21 mouse cellular contexts compared by ENCODE assay signal in the genomic region with DNA sequence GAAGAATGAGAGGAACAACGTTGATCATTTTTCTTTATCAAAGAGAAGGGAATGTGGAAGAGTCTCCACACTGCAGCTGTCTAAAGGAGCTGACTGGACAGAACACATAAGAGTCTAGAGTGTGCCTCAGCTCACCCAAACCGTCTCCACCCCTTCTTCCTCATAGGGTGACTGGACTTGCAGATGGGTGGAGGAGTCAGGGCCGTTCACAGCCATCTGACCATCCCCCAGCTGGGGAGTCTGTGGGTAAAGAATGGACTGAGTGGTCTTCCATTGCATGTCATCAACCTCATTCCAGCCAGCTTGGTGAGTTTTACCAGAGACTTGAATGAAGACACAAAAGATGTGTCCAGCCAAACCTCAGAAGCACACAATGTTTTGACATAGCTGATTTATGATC.
DNase-seq lines count a peak whose midpoint lies in the region; ATAC-seq lines count a peak whose summit lies in the region.
"Had no signal": no experiment of that assay in that cellular context is flagged by ENCODE, and none has a peak within 500 bp of the region (broad histone marks: within the 10 kb centered on the region; RNA-seq: fewer than 3 reads in every experiment).

No protein-coding gene starts in this region.

- ATAC-seq in midbrain, embryonic 15.5 days (replicated peaks), result no peak
- ATAC-seq: forebrain, embryonic 13.5 days; forebrain, embryonic 15.5 days had no signal

- no peaks in the 10 kb centered on the region for H3K27me3 ChIP-seq in heart, embryonic 10.5 days (ENCODE audit: insufficient read depth, poor library complexity, severe bottlenecking)
- H3K27me3 ChIP-seq in midbrain, embryonic 10.5 days (ENCODE audit: low read depth, poor library complexity, severe bottlenecking), result no peaks in the 10 kb centered on the region
- no peaks in the 10 kb centered on the region for H3K27me3 ChIP-seq in midbrain, embryonic 15.5 days (replicated peaks)
- H3K27me3 ChIP-seq: embryonic facial prominence, embryonic 12.5 days; forebrain, embryonic 13.5 days; forebrain, embryonic 15.5 days had no signal

- 41% methylated on average over 3 of the region's 3 CpGs for WGBS in heart, embryonic 10.5 days
- WGBS in midbrain, embryonic 10.5 days, result 77% methylated on average over 3 of the region's 3 CpGs
- WGBS in midbrain, embryonic 15.5 days, result 74% methylated on average over 3 of the region's 3 CpGs

- DNase-seq in heart, embryonic 10.5 days (ENCODE audit: low spot score), result peak; percentile 61
- DNase-seq in heart, postnatal 14 days, result no peak
- peak; percentile 10 for DNase-seq in midbrain, embryonic 10.5 days (ENCODE audit: low spot score)
- peak; percentile 1 for DNase-seq in urinary bladder, postnatal 14 days (ENCODE audit: low spot score)
- no peak for DNase-seq in urinary bladder, adult 2 months (ENCODE audit: low spot score)
- peak; percentile 28 for DNase-seq in yolk sac, embryonic 10.5 days (ENCODE audit: low spot score)
- no peak for DNase-seq in left cerebral cortex, adult 9 months (ENCODE audit: low spot score in 2 of 2)
- DNase-seq: adrenal gland, adult 2 months; adrenal gland, postnatal 10 days; adrenal gland, postnatal 25 days; cerebellum, adult 11 months; cerebellum, adult 18-20 months; cerebellum, adult 8-10 months; cerebellum, adult 9-11 months; cerebellum, postnatal 14 days; cerebellum, postnatal 36 days; embryo, embryonic 11 days had no signal

- intact Hi-C loops in heart, postnatal 14 days (cut with DNase I), result no loop called here

- H3K4me3 ChIP-seq in heart, embryonic 10.5 days, result no peak overlapping the region
- no peak overlapping the region for H3K4me3 ChIP-seq in midbrain, embryonic 10.5 days
- no peak overlapping the region for H3K4me3 ChIP-seq in midbrain, embryonic 15.5 days
- H3K4me3 ChIP-seq: embryonic facial prominence, embryonic 12.5 days; forebrain, embryonic 13.5 days; forebrain, embryonic 15.5 days had no signal

- H3K9ac ChIP-seq in midbrain, embryonic 15.5 days, result no peak overlapping the region
- H3K9ac ChIP-seq: embryonic facial prominence, embryonic 12.5 days; forebrain, embryonic 13.5 days; forebrain, embryonic 15.5 days had no signal

- H3K4me2 ChIP-seq in midbrain, embryonic 15.5 days, result no peak overlapping the region
- H3K4me2 ChIP-seq: embryonic facial prominence, embryonic 12.5 days; forebrain, embryonic 13.5 days; forebrain, embryonic 15.5 days had no signal

- no peaks in the 10 kb centered on the region for H3K36me3 ChIP-seq in heart, embryonic 10.5 days
- no peaks in the 10 kb centered on the region for H3K36me3 ChIP-seq in midbrain, embryonic 10.5 days
- H3K36me3 ChIP-seq in midbrain, embryonic 15.5 days (replicated peaks), result no peaks in the 10 kb centered on the region
- H3K36me3 ChIP-seq: embryonic facial prominence, embryonic 12.5 days; forebrain, embryonic 15.5 days had no signal

- peaks cover 4% of the 10 kb centered on the region; the same call in 1 of the 2 replicates for H3K4me1 ChIP-seq in heart, embryonic 10.5 days
- H3K4me1 ChIP-seq in midbrain, embryonic 10.5 days, result peaks cover 14% of the 10 kb centered on the region
- H3K4me1 ChIP-seq in midbrain, embryonic 15.5 days, result no peaks in the 10 kb centered on the region
- H3K4me1 ChIP-seq: embryonic facial prominence, embryonic 12.5 days; forebrain, embryonic 13.5 days had no signal

- H3K27ac ChIP-seq in heart, embryonic 10.5 days, result no peak overlapping the region
- H3K27ac ChIP-seq in midbrain, embryonic 10.5 days (replicated peaks), result peak overlapping the region; percentile 46
- H3K27ac ChIP-seq in midbrain, embryonic 15.5 days, result no peak overlapping the region
- H3K27ac ChIP-seq: embryonic facial prominence, embryonic 12.5 days; forebrain, embryonic 13.5 days; forebrain, embryonic 15.5 days had no signal

- no peaks in the 10 kb centered on the region for H3K9me3 ChIP-seq in heart, embryonic 10.5 days
- H3K9me3 ChIP-seq in midbrain, embryonic 10.5 days (replicated peaks), result no peaks in the 10 kb centered on the region
- no peaks in the 10 kb centered on the region for H3K9me3 ChIP-seq in midbrain, embryonic 15.5 days
- H3K9me3 ChIP-seq: embryonic facial prominence, embryonic 12.5 days; forebrain, embryonic 13.5 days; forebrain, embryonic 15.5 days had no signal

Comparison
In these comparisons a context has a peak if more than half of its experiments do, and no peak if none do; other contexts are left out.
1. DNase-seq: peak in heart, embryonic 10.5 days (single experiment), midbrain, embryonic 10.5 days (single experiment), urinary bladder, postnatal 14 days (single experiment) and yolk sac, embryonic 10.5 days (single experiment); none in heart, postnatal 14 days (0 of 2), urinary bladder, adult 2 months (single experiment) and left cerebral cortex, adult 9 months (0 of 2).